Mouse (Mus musculus): ENCODE measurements around the gene Megf11. TPM values are rescaled to one million over a fixed set of nuclear protein-coding genes. Genes with fewer than 3 reads are reported as not detected.

Megf11 gene
- polyA plus RNA-seq, 1 experiment, result not detected

- Histone ChIP-seq H3K27me3 (replicated peaks) (peaks cover 82% of the 10 kb centered on the region), H3K4me1 (peaks cover 12% of the 10 kb centered on the region), H3K9me3 (no peaks in the 10 kb centered on the region), H3K4me3 (replicated peaks) (no peak overlapping the region), H3K36me3 (replicated peaks; ENCODE audit: low read length) (no peaks in the 10 kb centered on the region)
- TF ChIP-seq FLI1 (IDR thresholded peaks at IDR 0.05; ENCODE audit: low read length) (no peak), GATA1 (IDR thresholded peaks at IDR 0.05; ENCODE audit: borderline replicate concordance, low read length) (no peak)
Measured at GRCm38 (mm10) chr9:64389576-64390292, 4.3 kb downstream of the Megf11 start.

DNA sequence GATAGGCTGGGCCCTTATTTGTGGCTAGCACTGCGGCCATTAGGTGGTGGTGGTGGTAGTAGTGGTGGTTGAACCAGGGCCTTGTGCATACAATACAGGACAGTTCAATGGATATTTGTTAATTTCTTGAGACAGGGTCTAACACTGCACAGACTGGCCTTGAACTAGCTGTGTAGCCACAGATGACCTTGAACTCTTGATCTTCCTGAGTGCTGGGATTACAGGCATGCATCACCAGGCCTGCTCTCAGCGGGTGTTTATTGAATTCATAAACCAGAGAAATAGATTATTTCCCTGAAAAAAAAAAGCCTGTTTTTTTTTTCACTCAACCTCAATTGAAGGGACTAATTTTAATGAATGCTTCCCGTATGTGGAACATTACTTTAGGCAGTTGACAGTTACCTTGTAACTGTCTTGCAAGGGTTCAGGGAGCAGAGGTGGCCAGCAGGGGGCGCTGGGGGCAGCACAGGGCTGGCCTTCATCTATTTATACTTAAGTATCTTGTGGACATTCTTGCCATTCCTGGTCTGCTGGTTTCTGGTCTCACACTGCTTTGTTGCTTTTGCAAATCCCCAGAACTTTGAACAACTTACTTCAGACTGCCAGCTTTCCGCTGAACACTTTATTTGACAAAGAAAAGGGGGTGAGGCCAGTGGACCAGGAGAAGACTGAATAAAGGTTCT lies 8.6 kb downstream of the Megf11 start:
- Histone ChIP-seq H3K36me3 (replicated peaks; ENCODE audit: low read length) (no peaks in the 10 kb centered on the region), H3K4me1 (no peaks in the 10 kb centered on the region), H3K9me3 (no peaks in the 10 kb centered on the region), H3K4me3 (replicated peaks) (no peak overlapping the region), H3K27me3 (replicated peaks) (peaks cover 59% of the 10 kb centered on the region)
- no peak for TF ChIP-seq GATA1 (IDR thresholded peaks at IDR 0.05; ENCODE audit: borderline replicate concordance, low read length)
- no peak for TF ChIP-seq FLI1 (IDR thresholded peaks at IDR 0.05; ENCODE audit: low read length)

- Histone ChIP-seq H3K36me3 (replicated peaks; ENCODE audit: low read length) (no peaks in the 10 kb centered on the region), H3K4me1 (no peaks in the 10 kb centered on the region), H3K9me3 (no peaks in the 10 kb centered on the region), H3K27me3 (replicated peaks) (peaks cover 60% of the 10 kb centered on the region), H3K4me3 (replicated peaks) (no peak overlapping the region)
- TF ChIP-seq FLI1 (IDR thresholded peaks at IDR 0.05; ENCODE audit: low read length) (no peak), GATA1 (IDR thresholded peaks at IDR 0.05; ENCODE audit: borderline replicate concordance, low read length) (no peak)
Measured at GRCm38 (mm10) chr9:64395238-64395920, 10.0 kb downstream of the Megf11 start.

DNA sequence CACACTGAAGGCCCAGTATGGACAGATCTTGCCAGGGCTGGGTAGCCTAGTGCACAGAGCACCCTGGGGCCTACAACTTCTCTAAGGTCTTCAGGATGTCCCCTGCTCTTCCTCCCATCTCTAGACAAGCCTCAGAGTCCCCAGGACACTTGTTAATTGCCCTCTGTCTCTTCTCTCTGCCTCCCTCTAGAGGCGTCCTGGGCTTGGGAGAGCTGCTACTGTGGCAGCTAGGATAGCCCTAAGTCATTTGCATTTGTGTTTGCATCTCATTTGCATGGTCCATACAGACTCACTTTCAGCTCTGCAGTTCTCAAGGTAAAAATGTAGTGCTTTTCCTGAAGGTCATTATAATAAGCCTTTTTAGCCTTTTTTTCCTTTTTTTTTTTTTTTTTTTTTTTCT lies 11.7 kb downstream of the Megf11 start:
- H3K36me3 ChIP-seq (replicated peaks; ENCODE audit: low read length), result no peaks in the 10 kb centered on the region

GRCm38 (mm10) chr9:64399121-64399520 lies 13.7 kb downstream of the Megf11 start:
- no peak for TF ChIP-seq FLI1 (IDR thresholded peaks at IDR 0.05; ENCODE audit: low read length)
- TF ChIP-seq GATA1 (IDR thresholded peaks at IDR 0.05; ENCODE audit: borderline replicate concordance, low read length), result no peak
- Histone ChIP-seq H3K4me3 (replicated peaks) (no peak overlapping the region), H3K36me3 (replicated peaks; ENCODE audit: low read length) (no peaks in the 10 kb centered on the region), H3K9me3 (no peaks in the 10 kb centered on the region), H3K4me1 (no peaks in the 10 kb centered on the region), H3K27me3 (replicated peaks) (peaks cover 63% of the 10 kb centered on the region)

More for the DNA sequence above, 11.7 kb downstream of the Megf11 start:
- Histone ChIP-seq H3K27me3 (replicated peaks) (peaks cover 62% of the 10 kb centered on the region), H3K9me3 (no peaks in the 10 kb centered on the region), H3K4me1 (no peaks in the 10 kb centered on the region), H3K4me3 (replicated peaks) (no peak overlapping the region)
- TF ChIP-seq GATA1 (IDR thresholded peaks at IDR 0.05; ENCODE audit: borderline replicate concordance, low read length) (no peak), FLI1 (IDR thresholded peaks at IDR 0.05; ENCODE audit: low read length) (no peak)

DNA sequence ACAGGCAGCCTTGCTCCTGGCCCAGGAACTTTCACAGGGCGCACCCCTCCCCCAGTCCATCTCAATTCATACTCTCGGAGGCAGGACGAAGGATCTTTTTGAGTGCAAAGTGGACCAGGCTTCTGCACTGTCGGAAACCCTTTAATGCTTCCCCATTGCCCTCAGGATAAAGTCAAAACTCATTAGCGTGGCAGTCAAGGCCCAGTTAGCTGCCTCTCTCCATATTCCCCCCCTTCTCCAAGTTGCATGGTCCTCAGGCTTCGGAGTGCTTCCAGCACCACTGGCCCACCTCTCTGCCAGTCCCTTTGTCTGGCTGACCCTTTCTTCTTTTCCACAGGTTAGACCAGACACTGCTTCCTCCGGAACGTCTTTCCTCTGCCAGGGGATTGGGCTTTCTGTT lies 16.7 kb downstream of the Megf11 start:
- Histone ChIP-seq H3K4me1 (peaks cover 4% of the 10 kb centered on the region; the same call in 1 of the 2 replicates), H3K27me3 (replicated peaks) (peaks cover 62% of the 10 kb centered on the region), H3K9me3 (no peaks in the 10 kb centered on the region), H3K4me3 (replicated peaks) (no peak overlapping the region), H3K36me3 (replicated peaks; ENCODE audit: low read length) (no peaks in the 10 kb centered on the region)
- TF ChIP-seq FLI1 (IDR thresholded peaks at IDR 0.05; ENCODE audit: low read length) (no peak), GATA1 (IDR thresholded peaks at IDR 0.05; ENCODE audit: borderline replicate concordance, low read length) (no peak)

DNA sequence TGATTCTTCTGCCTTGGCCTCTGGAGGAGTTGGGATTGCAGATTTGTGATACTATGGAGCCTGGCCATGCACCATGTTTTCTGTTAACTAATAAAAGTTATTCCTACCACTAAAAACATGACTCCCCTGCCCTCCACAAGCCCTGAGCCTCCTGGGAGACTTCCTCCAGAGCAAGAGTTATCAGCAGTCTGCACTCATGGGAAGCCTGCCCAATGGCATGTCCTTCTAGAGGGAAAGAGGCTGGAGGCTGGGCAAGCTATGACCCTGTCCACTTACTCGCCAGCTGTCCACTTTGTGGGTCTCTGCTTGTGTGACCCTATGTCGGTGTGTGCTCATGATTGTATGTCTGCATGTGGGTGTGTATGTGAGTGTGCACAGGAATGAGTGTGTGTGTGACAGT lies 21.4 kb downstream of the Megf11 start:
- H3K4me3 ChIP-seq (replicated peaks), result no peak overlapping the region
- H3K9me3 ChIP-seq, result no peaks in the 10 kb centered on the region
- no peaks in the 10 kb centered on the region for H3K36me3 ChIP-seq (replicated peaks; ENCODE audit: low read length)
- no peak for TF ChIP-seq FLI1 (IDR thresholded peaks at IDR 0.05; ENCODE audit: low read length)
- TF ChIP-seq GATA1 (IDR thresholded peaks at IDR 0.05; ENCODE audit: borderline replicate concordance, low read length), result no peak
- H3K4me1 ChIP-seq, result peaks cover 6% of the 10 kb centered on the region; the same call in 1 of the 2 replicates
- peaks cover 57% of the 10 kb centered on the region for H3K27me3 ChIP-seq (replicated peaks)

DNA sequence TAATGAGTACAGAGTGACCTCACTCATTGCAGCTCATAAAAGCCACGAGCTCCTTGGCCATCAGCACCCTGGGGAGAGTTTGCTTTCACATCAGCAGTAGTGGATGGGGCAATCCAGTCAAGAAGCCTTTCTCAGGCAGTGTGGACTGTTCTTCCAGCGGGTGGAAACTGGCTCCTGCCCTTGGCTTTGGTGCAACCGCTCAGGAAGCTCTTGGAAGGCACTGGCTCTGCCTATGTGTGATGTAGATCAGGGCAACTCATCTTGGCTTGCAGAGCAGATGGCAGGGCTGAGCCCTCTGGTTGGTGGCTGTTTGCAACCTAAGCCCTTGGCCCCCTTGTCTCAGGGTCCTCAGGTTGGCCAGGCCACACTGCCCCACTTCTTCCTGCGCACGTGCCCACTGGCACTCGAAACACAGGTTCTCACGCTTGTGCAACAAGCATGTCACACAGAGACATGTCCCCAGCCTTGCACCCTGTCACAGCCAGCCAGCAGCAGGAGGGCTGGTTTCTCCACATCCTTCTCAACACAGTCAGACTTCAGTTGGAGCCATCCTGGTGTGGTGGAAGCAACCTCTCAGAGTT lies 22.1 kb downstream of the Megf11 start:
- no peak overlapping the region for H3K4me3 ChIP-seq (replicated peaks)
- no peaks in the 10 kb centered on the region for H3K9me3 ChIP-seq
- no peak for TF ChIP-seq GATA1 (IDR thresholded peaks at IDR 0.05; ENCODE audit: borderline replicate concordance, low read length)
- H3K27me3 ChIP-seq (replicated peaks), result peaks cover 51% of the 10 kb centered on the region
- no peaks in the 10 kb centered on the region for H3K36me3 ChIP-seq (replicated peaks; ENCODE audit: low read length)
- H3K4me1 ChIP-seq, result peaks cover 6% of the 10 kb centered on the region; the same call in 1 of the 2 replicates

DNA sequence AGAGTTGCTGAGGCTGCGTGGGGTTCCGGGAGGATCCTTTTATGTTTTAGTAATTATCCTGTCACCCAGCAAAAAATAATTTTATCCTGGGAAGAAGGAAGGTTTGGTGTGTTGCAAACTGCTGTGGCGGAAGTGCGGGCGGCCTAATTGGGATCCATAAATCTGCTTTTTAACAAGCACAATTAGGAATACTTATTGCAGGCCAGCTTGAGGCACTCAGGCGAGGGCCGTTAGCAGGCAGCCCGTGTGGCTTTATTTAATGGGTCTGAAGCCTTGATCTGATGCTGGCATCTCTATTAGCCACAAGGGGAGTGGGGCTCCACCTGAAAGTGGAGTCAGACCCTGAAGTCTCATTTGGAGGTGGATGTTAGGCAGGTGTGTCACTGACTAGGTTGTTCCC lies 23.4 kb downstream of the Megf11 start:
- TF ChIP-seq GATA1 (IDR thresholded peaks at IDR 0.05; ENCODE audit: borderline replicate concordance, low read length) (no peak), FLI1 (IDR thresholded peaks at IDR 0.05; ENCODE audit: low read length) (no peak)
- Histone ChIP-seq H3K4me3 (replicated peaks) (no peak overlapping the region), H3K9me3 (no peaks in the 10 kb centered on the region), H3K27me3 (replicated peaks) (peaks cover 39% of the 10 kb centered on the region), H3K4me1 (peaks cover 6% of the 10 kb centered on the region; the same call in 1 of the 2 replicates), H3K36me3 (replicated peaks; ENCODE audit: low read length) (no peaks in the 10 kb centered on the region)

Measured in megakaryocyte, embryonic 14.5 days (primary cell).